Mouse (Mus musculus) ES-E14 (cell line): ENCODE data around the gene Pole.

Experiments
- CHD2 ChIP-seq: IDR thresholded peaks from 2 replicates; pipeline ENCODE4 v1.6.1; 2014; ENCODE audit warnings: mild to moderate bottlenecking, low read depth, low read length, inconsistent platforms
- HCFC1 ChIP-seq: IDR thresholded peaks from 2 replicates; pipeline ENCODE4 v1.6.1; 2012; ENCODE audit warnings: low read length, inconsistent platforms, borderline replicate concordance; ENCODE audit not compliant: insufficient read depth
- MAFK ChIP-seq: IDR thresholded peaks from 2 replicates; pipeline ENCODE4 v1.6.1; 2014; ENCODE audit warnings: mild to moderate bottlenecking, low read depth, low read length, inconsistent platforms; ENCODE audit not compliant: insufficient read depth
- ZC3H11A ChIP-seq: IDR thresholded peaks from 2 replicates; pipeline ENCODE4 v1.6.1; 2012; ENCODE audit warnings: low read depth, mild to moderate bottlenecking, inconsistent platforms, low read length, borderline replicate concordance
- ZNF384 ChIP-seq: IDR thresholded peaks from 2 replicates; pipeline ENCODE4 v1.6.1; 2012; ENCODE audit warnings: low read depth, low read length, inconsistent platforms

GRCm38 (mm10) chr5:110286446-110287083 is 459 bp downstream of the Pole start:
- TF ChIP-seq CHD2 (no peak), HCFC1 (no peak), ZNF384 (no peak), MAFK (no peak), ZC3H11A (no peak)
